Mouse (Mus musculus) frontal cortex, adult 2 months (tissue): ENCODE measurements at regions not wholly inside any gene's neighbourhood (a gene's known extent, or its start where the extent isn't known, plus 50 kb on each side); places are given as distances from the start of the nearest gene placed in this dataset.

Experiments used
- DNase-seq, 2 experiments: peaks; one replicate each; pipeline ENCODE4 v3.0.0; 2022; ENCODE audit warnings: low spot score in 1 of 2; ENCODE audit errors: extremely low spot score in 1 of 2

GRCm38 (mm10) chr12:14415543-14416181 is 263.8 kb upstream of the Fam84a start:
- DNase-seq = no peak

- DNase-seq = peak; percentile 2 to 35
Measured at GRCm38 (mm10) chr12:14411102-14411501, 259.2 kb upstream of the Fam84a start.

GRCm38 (mm10) chr12:14405796-14406195 is 253.9 kb upstream of the Fam84a start:
- no peak for DNase-seq

GRCm38 (mm10) chr12:14376211-14376610 is 224.4 kb upstream of the Fam84a start:
- no peak for DNase-seq

GRCm38 (mm10) chr12:14338244-14338799 is 186.5 kb upstream of the Fam84a start:
- peak in 1 of 2 experiments; percentile 46 for DNase-seq

- DNase-seq = no peak
Measured at GRCm38 (mm10) chr12:14337813-14338212, 186.0 kb upstream of the Fam84a start.

GRCm38 (mm10) chr12:14318693-14319092 is 166.8 kb upstream of the Fam84a start:
- DNase-seq = no peak

GRCm38 (mm10) chr12:14316392-14316791 is 164.5 kb upstream of the Fam84a start:
- peak in 1 of 2 experiments; percentile 15 for DNase-seq

- DNase-seq = peak; percentile 28 to 68
Measured at GRCm38 (mm10) chr12:14315780-14316179, 163.9 kb upstream of the Fam84a start.

- no peak for DNase-seq
Measured at GRCm38 (mm10) chr12:14302366-14302930, 150.6 kb upstream of the Fam84a start.

- DNase-seq = no peak
Measured at GRCm38 (mm10) chr12:14301676-14302365, 150.0 kb upstream of the Fam84a start.

GRCm38 (mm10) chr12:14292083-14292482 is 140.2 kb upstream of the Fam84a start:
- DNase-seq = no peak

GRCm38 (mm10) chr12:14287657-14288056 is 135.8 kb upstream of the Fam84a start:
- DNase-seq = no peak

GRCm38 (mm10) chr12:14286676-14287075 is 134.8 kb upstream of the Fam84a start:
- DNase-seq = no peak

- DNase-seq = no peak
Measured at GRCm38 (mm10) chr12:14285870-14286535, 134.1 kb upstream of the Fam84a start.

- DNase-seq = peak; percentile 21 to 26
Measured at GRCm38 (mm10) chr12:14283106-14283692, 131.3 kb upstream of the Fam84a start.

GRCm38 (mm10) chr12:14275265-14275664 is 123.4 kb upstream of the Fam84a start:
- no peak for DNase-seq

GRCm38 (mm10) chr12:14274796-14275195 is 122.9 kb upstream of the Fam84a start:
- DNase-seq = no peak

- DNase-seq = no peak
Measured at GRCm38 (mm10) chr12:14271216-14271615, 119.4 kb upstream of the Fam84a start.

GRCm38 (mm10) chr12:14261102-14261501 is 109.2 kb upstream of the Fam84a start:
- DNase-seq = no peak

- no peak for DNase-seq
Measured at GRCm38 (mm10) chr12:14260288-14260687, 108.4 kb upstream of the Fam84a start.
